Mouse (Mus musculus) heart, postnatal 10 days (tissue): Measurements from ENCODE around the gene Chaf1b. TPM values are rescaled to one million over a fixed set of nuclear protein-coding genes. Genes with fewer than 3 reads are reported as not detected.
A peak's percentile ranks its signal among the peaks of the same experiment; 100 is the strongest.

Source experiments
- DNase-seq, 2 experiments: peaks; one replicate each; pipeline ENCODE4 v3.0.0; 2021
- intact Hi-C: fragments of 180-260 bp; cut with DNase I; formaldehyde crosslinking; loops from one replicate; pipeline ENCODE4 v1.15.1; 2025
- total RNA-seq, 2 experiments: library from RNA; stranded (reverse); gene quantifications; 2 replicates each; pipeline ENCODE4 v1.2.3; 2021

The Chaf1b gene
- total RNA-seq: 1 to 10 TPM; 7.8 to 8.1 TPM

DNA sequence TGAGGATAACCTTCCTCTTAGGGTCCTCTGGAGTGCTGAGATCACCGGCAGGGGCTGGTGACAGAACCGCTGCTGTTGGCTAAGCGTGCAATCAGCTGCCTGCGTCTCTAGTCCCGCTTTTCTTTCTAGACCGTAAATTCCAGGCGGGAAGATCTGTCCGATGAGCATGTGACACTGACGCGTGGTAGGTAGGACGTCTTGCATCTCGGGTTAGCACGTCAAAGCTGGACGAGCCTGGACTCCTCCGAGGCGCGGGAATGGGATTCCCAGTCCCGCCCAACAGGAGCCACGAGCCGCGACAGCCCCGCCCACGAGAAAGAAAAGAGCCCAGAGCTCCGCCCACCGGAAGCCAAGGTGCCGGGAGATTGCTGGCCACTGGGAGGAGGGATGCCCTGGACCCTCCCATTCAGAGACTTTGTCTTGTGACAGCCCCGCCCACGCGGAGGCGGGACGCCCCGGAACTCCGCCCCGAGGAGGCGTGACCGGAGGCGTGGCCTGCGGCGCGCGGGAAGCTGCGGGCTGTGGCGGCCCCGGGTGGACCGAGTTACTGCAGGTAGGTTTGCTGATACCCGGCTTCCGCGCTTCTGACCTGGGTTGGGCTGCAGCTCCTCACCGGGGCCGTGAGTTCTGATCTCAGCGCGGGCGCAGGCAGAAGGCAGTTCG is at the start of gene Chaf1b:
Chaf1b (plus strand) TSS at position 479 of the 663 bp plus-strand sequence.
- intact Hi-C loops: loop anchor here (2.0 kb wide), 1 partner anchor 51 kb away; the partner anchor contains the start of gene Morc3
- peak; percentile 96 to 98 for DNase-seq

DNA sequence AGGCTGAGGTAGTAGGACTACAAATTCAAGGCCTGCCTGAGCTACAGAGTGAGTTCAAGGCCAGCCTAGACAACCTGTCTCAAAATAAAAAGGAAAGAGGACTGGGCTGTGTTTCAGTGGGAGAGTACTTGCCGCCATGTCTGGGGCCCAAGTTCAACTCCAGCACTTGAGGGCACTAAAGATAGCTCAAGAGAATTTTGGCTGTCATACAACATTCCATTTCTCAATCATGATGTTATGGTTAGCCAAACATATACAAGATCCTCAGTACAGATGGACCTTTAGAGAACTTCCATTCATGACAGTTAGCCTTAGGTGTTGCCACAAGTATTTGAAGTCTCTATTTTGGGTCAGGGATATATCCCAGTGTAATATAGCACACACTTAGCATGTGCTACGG is 49.6 kb upstream of the Chaf1b start:
- intact Hi-C loops: no loop called here
- no peak for DNase-seq

DNA sequence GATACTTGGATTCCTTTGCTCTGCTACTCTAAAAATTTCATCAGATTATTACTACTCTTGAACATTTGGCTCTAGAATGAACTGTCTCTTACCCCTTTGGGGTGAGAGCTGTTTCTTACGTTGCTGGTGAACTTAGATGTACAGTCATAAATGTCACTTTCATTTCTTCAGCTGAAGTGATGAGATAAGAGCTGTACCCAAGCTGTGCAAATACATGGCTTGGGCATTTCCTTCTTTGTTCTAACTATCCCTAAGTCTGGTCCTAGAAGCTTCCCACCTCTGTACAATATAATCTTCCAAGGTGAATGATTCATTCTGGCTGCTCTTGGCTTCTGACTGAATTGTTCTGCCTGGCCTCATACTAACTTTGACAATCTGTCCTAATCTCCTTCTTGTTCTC is 44.7 kb upstream of the Chaf1b start:
- intact Hi-C loops: no loop called here
- no peak for DNase-seq

DNA sequence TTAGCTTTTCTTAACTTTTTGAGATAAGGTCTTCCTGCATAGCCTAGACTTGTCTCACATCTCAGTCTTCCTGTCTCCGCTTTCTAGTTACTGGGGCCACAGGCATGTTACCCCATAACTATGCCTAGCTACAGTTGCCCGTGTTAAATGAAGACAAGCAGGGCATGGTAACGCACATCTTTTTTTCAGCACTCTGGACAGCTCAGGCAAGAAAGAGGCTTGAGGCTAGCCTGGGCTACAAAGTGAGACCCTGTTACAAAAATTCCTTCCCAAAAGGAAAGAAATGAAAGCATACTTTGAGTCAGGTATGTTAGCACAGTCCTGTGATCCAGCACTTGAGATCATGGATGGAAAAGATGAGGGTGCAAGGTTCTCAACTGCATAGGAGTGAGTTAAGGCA is 33.2 kb upstream of the Chaf1b start:
- intact Hi-C loops: no loop called here
- no peak for DNase-seq

DNA sequence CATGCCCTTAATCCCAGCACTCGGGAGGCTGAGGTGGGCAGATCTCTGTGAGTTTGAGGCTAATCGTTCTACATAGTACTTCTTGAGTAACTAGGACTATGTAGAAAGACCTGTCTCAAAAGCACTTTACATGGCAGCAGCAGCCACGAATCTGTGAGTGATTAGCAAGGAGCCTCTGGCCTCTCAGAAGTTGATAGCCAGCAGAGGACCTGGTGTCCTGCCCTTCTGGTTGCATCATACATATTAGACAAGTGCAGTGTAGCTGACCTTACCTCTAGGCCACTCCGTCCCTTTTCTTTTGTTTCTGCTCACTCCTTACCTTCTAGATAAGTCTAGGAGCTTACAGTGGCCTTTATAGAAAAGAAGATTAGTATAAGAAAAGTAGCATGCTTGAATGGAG is 23.7 kb upstream of the Chaf1b start:
- no peak for DNase-seq
- intact Hi-C loops: no loop called here

DNA sequence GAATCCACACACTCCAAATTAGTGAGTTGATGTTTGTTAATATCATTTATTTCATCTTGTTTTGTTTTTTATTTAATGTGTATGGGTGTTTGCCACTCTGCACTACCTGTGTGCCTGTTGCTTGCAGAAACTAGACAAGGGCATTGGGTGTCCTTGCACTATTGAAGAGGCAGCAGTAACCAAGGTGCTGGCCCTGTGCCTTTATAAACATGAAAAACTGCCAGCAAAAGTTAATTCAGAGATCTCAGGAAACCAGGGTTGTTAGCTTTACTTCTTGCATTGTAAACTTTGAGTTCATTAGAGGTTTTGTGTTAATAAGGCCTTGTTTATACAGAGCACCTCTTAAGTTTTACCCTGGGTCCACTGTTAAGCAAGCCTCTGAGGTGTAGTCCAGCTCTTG is 23.0 kb upstream of the Chaf1b start:
- intact Hi-C loops: no loop called here
- DNase-seq: peak in 1 of 2 experiments; percentile 13

DNA sequence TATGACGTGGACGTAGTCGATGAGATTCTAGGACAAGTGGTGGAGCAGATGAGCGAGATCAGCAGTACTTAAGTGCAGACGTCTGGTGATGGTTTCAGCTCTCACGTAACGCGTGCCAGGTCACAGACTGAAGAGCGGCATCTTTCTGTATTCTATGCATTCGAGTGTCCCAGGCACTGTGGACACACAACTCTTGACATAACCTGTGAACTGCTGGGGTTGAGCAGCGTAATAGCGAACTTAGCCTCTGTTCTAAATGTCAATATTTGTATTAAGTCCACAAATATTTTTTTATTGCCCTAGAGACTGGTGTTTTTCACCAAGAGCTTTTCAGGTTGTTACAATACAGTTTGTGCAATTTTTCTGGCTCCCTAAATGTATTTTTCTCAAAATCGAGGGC is 8.9 kb upstream of the Chaf1b start:
- intact Hi-C loops: no loop called here
- no peak for DNase-seq

DNA sequence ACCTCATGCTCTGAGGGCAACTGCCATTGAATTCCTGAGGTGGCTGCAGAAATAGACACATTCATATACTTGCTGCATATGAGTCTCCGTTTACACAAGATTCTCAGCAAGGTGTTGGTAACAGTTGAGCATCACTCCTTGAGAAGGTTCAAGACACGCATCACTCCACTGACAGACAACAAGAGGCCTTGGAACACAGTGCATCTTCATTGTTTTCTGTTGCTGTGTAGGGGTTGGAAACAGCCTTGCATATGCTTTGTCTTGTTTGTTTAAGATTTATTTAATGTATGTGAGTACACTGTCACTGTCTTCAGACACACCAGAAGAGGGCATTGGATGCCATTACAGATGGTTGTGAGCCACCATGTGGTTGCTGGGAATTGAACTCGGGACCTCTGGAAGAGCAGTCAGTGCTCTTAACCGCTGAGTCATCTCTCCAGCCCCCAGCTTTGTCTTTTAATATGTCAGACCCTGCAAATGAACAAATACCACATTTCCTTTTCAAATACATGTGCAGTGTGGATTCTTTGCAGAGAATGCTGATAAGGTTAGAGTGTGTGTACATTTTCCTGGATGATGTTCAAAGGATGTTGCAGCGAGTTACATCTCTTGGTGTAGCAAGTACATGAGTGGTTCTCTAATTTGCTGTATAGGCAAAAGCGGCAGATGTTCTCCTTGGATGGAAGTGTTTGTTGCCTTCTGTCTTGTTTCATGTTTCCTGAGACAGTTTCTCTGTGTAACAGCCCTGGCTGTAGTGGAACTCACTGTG is 5.9 kb upstream of the Chaf1b start:
- intact Hi-C loops: no loop called here
- DNase-seq: no peak

DNA sequence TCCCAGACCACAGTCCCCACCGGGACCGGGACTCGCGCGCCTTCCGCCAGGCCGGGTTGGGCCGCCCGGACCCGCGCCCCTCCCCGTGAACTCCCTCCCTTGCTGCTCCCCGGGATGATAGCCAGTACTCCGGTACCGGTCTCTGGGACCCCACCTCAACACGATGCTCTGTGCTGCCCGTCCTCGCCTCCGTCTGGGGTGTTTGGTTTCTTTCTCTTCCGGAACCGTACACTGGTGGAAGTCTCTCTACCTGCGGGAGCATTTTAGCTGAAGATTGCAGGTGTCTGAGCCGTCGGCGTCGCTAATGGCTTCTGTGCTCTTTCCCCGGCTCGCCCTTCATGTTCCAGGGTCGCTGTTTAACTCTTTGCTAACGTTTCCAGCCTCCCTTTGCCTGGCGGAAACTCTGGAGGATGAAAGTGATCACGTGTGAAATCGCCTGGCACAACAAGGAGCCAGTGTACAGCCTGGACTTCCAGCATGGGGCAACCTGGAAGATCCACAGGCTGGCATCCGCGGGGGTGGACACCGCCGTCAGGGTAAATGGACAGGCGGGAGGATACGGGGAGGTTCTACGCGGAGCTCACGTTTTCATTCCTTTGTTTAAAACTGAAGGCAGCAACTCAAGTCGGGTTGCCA is 503 bp downstream of the Chaf1b start:
- intact Hi-C loops: no loop called here
- peak in 1 of 2 experiments; percentile 16 for DNase-seq

DNA sequence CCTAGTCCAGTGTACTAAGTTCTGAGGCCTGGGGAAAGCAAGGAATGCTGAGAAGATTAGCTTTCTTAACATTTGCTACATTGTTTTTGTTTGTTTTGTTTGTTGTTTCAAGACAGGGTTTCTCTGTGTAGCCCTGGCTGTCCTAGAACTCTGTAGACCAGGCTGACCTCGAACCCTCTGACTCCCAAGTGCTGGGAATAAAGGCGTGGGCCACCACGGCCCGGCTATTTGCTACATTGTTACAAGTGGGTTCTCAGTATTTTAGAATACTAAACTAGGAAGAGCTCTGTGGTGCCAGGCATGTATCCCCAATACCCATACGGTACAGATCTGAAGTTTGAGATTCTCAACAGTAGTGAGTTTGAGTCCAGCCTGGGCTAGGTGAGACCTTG is 1.0 kb downstream of the Chaf1b start:
- intact Hi-C loops: no loop called here
- peak in 1 of 2 experiments; percentile 6 for DNase-seq

DNA sequence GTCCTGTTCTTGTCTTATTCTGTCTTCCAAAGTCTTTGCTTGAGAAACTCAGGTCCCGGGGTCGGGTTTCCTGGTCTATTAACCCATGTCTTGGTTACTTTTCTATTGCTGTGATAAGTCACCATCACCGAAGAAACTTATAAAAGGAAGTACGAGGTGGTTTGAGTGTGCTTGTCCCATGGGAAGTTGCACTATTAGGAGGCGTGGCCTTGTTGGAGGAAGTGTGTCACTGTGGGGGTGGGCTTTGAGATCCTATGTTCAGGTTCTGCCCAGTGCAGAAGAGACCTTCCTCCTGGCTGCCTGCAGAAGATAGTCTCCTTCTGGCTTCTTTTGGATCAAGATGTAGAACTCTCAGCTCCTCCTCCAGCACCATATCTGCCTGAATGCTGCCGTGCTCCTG is 4.8 kb downstream of the Chaf1b start:
- DNase-seq: no peak
- intact Hi-C loops: no loop called here

DNA sequence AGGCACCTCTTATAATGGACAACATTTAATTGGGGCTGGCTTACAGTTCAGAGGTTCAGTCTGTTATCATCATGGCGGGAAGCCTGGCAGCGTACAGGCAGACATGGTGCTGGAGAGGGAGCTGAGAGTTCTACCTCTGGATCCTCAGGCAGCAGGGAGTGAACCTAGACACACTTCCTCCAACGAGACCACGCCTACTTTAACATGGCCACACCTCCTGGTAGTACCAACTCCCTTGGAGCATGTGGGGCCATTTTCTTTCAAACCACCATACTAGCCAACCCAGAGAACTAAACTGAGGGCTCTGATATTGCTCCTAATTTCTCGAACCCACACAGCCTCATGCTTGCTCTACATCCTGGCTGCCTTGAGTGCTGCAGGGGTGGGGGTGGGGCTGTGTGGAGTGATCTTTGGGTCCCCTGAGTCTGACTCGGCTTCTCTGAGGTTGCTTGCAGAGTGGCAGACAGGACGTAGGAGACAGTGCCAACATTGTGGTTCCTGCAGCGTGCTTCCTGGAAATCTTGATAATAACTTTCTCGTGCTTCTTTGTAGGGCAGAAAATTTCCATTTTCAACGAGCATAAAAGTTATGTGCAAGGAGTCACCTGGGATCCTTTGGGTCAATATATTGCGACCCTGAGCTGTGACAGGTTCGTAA is 7.4 kb downstream of the Chaf1b start:
- intact Hi-C loops: no loop called here
- no peak for DNase-seq

DNA sequence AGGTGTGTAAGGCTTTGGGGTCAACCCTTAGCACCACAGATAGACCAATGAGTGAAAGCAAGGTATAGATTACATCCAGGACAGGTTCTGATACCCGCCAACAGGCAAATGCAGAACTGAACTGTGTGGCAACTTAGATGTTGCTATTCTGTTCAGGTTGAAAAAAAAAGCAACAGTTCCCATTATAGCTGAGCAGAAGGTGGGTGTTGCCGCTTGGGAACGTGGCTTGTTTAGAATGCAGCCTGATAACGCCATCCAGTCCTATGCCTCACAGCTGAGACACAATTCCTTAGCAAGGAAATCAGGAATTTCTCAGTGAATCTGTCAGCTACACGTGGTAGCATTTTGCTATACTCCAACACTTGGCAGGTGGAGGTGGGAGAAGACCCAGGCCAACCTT is 9.6 kb downstream of the Chaf1b start:
- intact Hi-C loops: no loop called here
- no peak for DNase-seq

DNA sequence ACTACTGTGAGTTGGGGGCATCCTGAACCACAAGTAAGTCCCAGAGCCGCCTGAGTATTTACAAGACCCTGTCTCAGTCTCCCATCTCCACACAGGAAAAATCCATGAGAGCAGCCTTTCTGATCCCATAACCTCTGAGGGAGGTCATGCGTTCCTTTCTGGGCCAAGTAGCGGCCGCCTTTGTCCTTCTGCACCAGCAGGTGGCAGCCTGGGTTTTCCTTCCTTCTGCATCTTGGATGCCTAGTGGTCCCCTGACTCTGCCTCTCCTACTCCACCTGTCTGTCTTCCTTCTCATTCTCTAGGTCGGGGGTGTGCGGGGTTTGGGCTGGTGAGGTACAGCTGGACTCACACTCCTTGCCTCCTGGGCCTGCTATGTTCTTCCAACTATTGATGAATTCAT is 19.3 kb downstream of the Chaf1b start:
- peak in 1 of 2 experiments; percentile 15 for DNase-seq
- intact Hi-C loops: no loop called here

DNA sequence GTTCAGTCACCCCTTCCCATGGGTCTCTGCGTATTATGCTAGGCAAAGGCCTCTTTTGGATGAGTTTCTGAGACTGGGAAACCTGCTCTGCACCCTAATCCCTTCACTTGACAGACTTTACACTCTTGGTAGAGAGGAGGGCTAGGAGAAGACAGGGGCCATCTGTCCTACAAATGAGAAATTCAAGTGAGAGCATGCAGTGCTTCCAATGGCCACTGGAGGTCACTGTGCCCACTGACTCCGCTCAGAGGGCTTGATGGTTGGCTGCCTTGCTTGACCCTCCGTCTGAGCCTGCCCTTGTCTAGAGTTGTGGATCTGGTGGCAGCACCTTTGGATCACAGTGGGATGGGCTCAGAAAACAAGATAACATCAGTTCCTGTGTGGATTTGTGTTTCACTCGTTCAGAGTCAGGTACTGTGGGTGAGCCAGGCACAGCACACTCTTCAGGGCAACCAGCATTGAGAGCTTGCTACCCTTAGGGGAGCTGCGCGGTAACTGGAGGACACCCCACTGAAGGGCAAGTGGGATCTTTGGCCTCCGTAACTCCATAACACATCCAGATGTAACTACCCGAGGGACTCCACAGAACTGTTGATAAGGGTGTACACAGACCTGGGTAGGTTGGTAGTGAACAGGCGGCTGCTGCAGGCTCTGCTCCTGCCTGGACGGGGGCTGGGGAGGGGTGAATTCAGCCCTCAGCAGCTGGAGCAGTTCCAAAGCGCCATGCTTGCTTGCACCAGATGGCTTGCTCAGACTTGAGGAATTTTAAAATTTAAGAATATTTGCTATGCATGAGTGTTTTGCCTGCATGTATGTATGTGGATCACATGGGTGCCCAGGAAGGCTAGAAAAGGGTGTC is 22.7 kb downstream of the Chaf1b start:
- intact Hi-C loops: no loop called here
- peak; percentile 58 to 78 for DNase-seq

DNA sequence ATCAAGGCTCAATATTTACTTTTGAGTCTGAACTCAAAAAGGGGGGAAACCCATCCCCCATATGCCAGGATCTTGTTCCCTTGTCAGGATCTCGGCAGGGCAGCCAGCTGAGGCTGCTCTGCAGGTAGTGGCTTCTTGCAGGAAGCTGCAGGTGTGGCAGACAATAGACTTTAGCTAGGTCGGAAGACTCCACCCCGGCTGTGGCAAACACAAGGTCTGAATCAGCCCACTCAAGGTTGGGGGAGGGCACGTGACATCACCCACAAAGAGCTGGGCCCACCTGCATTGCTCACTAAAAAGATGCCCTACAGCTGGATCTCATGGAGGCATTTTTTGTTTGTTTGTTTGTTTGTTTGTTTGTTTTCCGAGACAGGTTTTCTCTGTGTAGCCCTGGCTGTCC is 24.1 kb downstream of the Chaf1b start:
- intact Hi-C loops: no loop called here
- DNase-seq: no peak

DNA sequence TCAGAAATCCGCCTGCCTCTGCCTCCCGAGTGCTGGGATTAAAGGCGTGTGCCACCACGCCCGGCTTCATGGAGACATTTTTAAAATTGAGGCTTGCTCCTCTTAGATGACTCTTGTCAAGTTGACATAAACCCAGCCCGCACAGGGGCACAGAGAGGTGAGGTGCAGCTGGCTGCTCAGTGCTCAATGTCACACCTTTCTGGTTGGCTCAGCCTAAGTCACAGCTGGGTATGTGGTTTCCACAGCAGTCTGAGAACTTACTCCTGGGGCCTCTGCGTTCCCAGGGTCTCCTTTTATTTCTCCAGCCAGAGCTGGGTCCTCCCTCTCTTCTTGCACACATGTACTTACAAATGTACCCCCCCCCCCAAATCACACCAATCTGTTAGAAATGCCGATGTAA is 24.5 kb downstream of the Chaf1b start:
- no peak for DNase-seq
- intact Hi-C loops: no loop called here

DNA sequence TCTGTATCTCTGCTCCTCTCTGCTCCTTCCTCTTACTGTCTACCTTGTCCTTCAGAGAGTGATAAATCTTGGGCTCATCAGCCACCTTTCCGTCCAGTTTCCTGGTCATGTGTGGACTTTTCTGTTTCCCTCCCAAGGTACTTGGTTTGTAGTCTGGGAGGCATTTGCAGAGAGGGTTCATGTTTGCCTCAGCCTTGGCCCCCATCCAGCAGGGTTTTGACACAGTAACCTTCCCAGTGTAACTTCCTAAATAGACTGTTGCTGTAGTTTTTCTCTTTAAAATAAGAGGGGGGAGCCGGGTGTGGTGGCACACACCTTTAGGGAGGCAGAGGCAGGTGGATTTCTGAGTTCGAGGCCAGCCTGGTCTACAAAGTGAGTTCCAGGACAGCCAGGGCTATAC is 26.2 kb downstream of the Chaf1b start:
- intact Hi-C loops: no loop called here

DNA sequence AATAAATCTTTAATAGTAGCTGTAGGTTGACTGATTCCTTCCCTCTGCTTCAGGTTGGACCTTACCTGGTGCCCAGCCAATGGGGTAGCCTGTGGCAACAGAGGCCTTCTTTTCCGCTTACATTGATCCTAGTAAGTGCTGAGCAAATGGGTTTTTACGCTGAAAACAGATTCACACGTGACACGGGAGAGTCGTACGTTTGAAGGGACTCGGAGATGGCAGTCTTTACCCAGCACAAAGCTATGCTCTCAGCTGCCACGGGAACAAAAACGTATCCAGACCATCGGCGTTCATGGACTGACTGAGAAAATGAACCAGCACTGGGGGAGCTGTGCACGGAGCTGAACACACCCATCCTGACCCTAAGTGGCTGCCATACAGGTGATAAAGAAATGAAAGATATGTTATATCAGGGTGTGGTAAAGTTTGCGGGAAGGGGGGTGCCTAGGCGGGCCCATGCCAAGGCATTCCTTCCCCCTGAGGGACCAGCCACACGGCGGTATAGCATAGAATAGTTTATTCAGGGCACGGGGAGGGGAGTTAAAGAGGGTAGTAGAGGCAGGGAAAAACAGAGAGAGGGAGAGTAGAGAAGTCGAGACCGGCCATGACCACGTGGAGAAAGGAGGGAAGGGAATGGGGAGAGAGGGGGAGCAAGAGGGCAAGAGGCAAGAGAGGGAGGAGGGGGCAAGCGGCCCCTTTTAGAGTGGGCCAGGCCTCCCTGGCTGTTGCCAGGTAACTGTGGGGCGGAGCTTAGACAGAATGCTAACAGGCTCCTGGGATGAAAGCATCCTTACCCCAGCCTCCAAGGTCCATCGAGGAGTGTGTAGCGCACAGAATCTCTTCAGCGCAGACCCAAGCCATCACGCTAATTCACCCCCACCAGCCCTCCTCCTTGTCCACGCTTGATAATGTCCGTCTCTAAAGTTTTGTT is 27.3 kb downstream of the Chaf1b start:
- intact Hi-C loops: no loop called here
- no peak for DNase-seq

More for the DNA sequence above, 26.2 kb downstream of the Chaf1b start:
- DNase-seq: peak in 1 of 2 experiments; percentile 13
